Mouse (Mus musculus) thymus, adult 2 months (tissue): ENCODE results near the gene Ube2o. TPM values are rescaled to one million over a fixed set of nuclear protein-coding genes. Genes with fewer than 3 reads are reported as not detected.

ENCODE experiments used
- DNase-seq: peaks from one replicate; pipeline ENCODE4 v3.0.0; 2021
- H3K27ac ChIP-seq: fragments of 200-500 bp; 2 replicates; pipeline ENCODE4 v1.5.1; 2012; ENCODE audit warnings: low read length, control low read depth; ENCODE audit not compliant: control insufficient read depth, insufficient read depth
- H3K27me3 ChIP-seq: fragments of 200-500 bp; 2 replicates; pipeline ENCODE4 v1.6.1; 2012; ENCODE audit warnings: mild to moderate bottlenecking, low read length, moderate library complexity, mixed read lengths; ENCODE audit not compliant: control insufficient read depth, insufficient read depth
- H3K36me3 ChIP-seq: fragments of 200-500 bp; 2 replicates; pipeline ENCODE4 v1.6.1; 2012; ENCODE audit warnings: mild to moderate bottlenecking, low read length, moderate library complexity; ENCODE audit not compliant: control insufficient read depth, insufficient read depth
- H3K4me1 ChIP-seq: fragments of 200-500 bp; replicated peaks from 2 replicates; pipeline ENCODE4 v1.6.1; 2012; ENCODE audit warnings: low read length; ENCODE audit not compliant: control insufficient read depth, insufficient read depth
- H3K4me3 ChIP-seq: fragments of 200-500 bp; 2 replicates; pipeline ENCODE4 v1.5.1; 2012; ENCODE audit warnings: mild to moderate bottlenecking, low read length, control low read depth, moderate library complexity; ENCODE audit not compliant: control insufficient read depth, insufficient read depth
- CTCF ChIP-seq: fragments of 200-500 bp; IDR thresholded peaks from 2 replicates; pipeline ENCODE4 v1.5.1; 2012; ENCODE audit warnings: mild to moderate bottlenecking, control low read depth, low read length, moderate library complexity, borderline replicate concordance; ENCODE audit not compliant: control insufficient read depth, poor library complexity, insufficient read depth; ENCODE audit errors: extremely low read depth
- POLR2A ChIP-seq: fragments of 200-500 bp; IDR thresholded peaks from 2 replicates; pipeline ENCODE4 v1.6.1; 2012; ENCODE audit warnings: mild to moderate bottlenecking, low read length, control low read depth, moderate library complexity; ENCODE audit not compliant: control insufficient read depth, poor library complexity, insufficient read depth; ENCODE audit errors: extremely low read depth
- WGBS: fragments of 180-500 bp; shearing (Covaris S2); methylation state at CpG from one replicate; pipeline ENCODE4 v1.1.7; 2018; 5-methylcytosine and 5-hydroxymethylcytosine counted together
- polyA plus RNA-seq: library from polyadenylated mRNA; depleted of rRNA; stranded (reverse); fragments of >200 nt; gene quantifications from 2 replicates; pipeline ENCODE4 v1.2.3, GENCODE M21; 2012

Gene Ube2o
- polyA plus RNA-seq, 1 experiment, result 26.5 TPM

GRCm38 (mm10) chr11:116549273-116550038 lies 31.8 kb downstream of the Ube2o start:
- 76% methylated on average over 11 of the region's 11 CpGs for WGBS
- DNase-seq, result no peak
- Histone ChIP-seq H3K27me3 (no peaks in the 10 kb centered on the region), H3K4me3 (no peak overlapping the region), H3K4me1 (peaks cover 4% of the 10 kb centered on the region), H3K27ac (no peak overlapping the region), H3K36me3 (peaks cover under 1% of the 10 kb centered on the region; the same call in 1 of the 2 replicates)
- no peak for TF ChIP-seq CTCF
- no peak for TF ChIP-seq POLR2A

DNA sequence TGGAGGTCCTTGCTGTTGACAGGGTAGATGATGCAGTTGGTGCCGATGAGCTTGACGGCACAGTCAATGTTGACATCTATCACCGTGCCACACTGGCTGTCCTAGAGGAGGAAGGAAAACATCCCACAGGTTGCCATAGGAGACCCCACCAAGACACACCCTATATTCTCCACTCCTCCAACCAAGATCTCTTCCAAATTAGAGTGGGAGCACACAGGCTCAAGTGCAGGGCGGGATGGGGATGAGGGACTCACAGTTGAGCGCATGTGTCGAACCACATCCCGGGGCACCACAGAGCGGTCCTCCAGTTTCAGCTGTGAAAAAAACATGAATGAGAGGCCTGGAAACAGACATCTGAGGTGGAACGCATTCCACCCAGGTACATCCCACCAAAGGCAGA lies 32.5 kb downstream of the Ube2o start:
- WGBS, result 98% methylated on average over 9 of the region's 9 CpGs
- no peaks in the 10 kb centered on the region for H3K4me1 ChIP-seq

GRCm38 (mm10) chr11:116547296-116548060 lies 33.8 kb downstream of the Ube2o start:
- no peaks in the 10 kb centered on the region for H3K4me1 ChIP-seq

More for the DNA sequence above, 32.5 kb downstream of the Ube2o start:
- no peak for TF ChIP-seq CTCF
- TF ChIP-seq POLR2A, result no peak
- no peaks in the 10 kb centered on the region for H3K27me3 ChIP-seq
- no peak overlapping the region for H3K4me3 ChIP-seq
- DNase-seq, result no peak
- H3K27ac ChIP-seq, result no peak overlapping the region
- H3K36me3 ChIP-seq, result peaks cover 7% of the 10 kb centered on the region

DNA sequence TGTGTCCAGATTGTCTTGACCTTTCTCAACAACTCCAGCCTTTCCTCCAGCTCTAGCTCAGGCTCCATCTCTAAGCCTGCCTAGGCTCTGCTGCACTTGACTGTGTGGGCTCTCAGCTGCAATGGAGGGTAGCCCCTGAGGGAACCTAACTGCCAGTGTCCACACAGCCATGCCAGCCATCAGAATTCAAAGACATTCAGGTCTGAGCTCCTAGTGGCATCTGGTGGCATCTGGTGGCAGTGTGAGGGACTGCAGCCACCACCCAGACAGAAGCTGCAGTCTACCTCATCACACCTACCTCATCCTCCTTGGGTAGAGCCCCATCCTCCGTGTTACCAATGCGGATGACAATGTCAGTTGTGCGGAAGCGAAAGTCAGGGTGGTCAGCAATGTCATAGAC lies 38.1 kb downstream of the Ube2o start:
- no peak overlapping the region for H3K4me3 ChIP-seq
- peaks cover 12% of the 10 kb centered on the region for H3K36me3 ChIP-seq
- no peaks in the 10 kb centered on the region for H3K27me3 ChIP-seq
- peak; percentile 24; the same call in 1 of the 2 replicates for TF ChIP-seq CTCF
- no peak for TF ChIP-seq POLR2A
- DNase-seq, result peak; percentile 31
- 87% methylated on average over 4 of the region's 4 CpGs for WGBS
- H3K4me1 ChIP-seq, result no peaks in the 10 kb centered on the region
- H3K27ac ChIP-seq, result no peak overlapping the region

More at GRCm38 (mm10) chr11:116547296-116548060, 33.8 kb downstream of the Ube2o start:
- no peak for DNase-seq
- H3K27ac ChIP-seq, result no peak overlapping the region
- 94% methylated on average over 17 of the region's 17 CpGs for WGBS
- no peak overlapping the region for H3K4me3 ChIP-seq
- no peaks in the 10 kb centered on the region for H3K27me3 ChIP-seq
- peaks cover 9% of the 10 kb centered on the region for H3K36me3 ChIP-seq
- TF ChIP-seq POLR2A (no peak), CTCF (no peak)

- Histone ChIP-seq H3K4me3 (no peak overlapping the region), H3K4me1 (no peaks in the 10 kb centered on the region), H3K27ac (no peak overlapping the region), H3K36me3 (peaks cover 12% of the 10 kb centered on the region), H3K27me3 (no peaks in the 10 kb centered on the region)
- 96% methylated on average over 11 of the region's 11 CpGs for WGBS
- TF ChIP-seq CTCF (no peak), POLR2A (no peak)
- DNase-seq, result no peak
Measured at GRCm38 (mm10) chr11:116541183-116541582, 40.1 kb downstream of the Ube2o start.

GRCm38 (mm10) chr11:116538142-116538735 lies 43.0 kb downstream of the Ube2o start:
- 0 out of 2 replicates have a peak, but pooled peaks cover 3% of the 10 kb centered on the region for H3K36me3 ChIP-seq
- peaks cover 4% of the 10 kb centered on the region; the same call in 1 of the 2 replicates for H3K27me3 ChIP-seq
- peaks cover 5% of the 10 kb centered on the region for H3K4me1 ChIP-seq
- no peak for DNase-seq
- TF ChIP-seq CTCF (no peak), POLR2A (no peak)
- H3K27ac ChIP-seq, result no peak overlapping the region
- no peak overlapping the region for H3K4me3 ChIP-seq
- 97% methylated on average over 12 of the region's 12 CpGs for WGBS
